Mouse (Mus musculus): ENCODE results near the gene Wdr35. TPM values are rescaled to one million over a fixed set of nuclear protein-coding genes. Genes with fewer than 3 reads are reported as not detected.

Wdr35 gene
- 10 to 100 TPM; 41.6 to 45.3 TPM for total RNA-seq (2021)

- DNase-seq (ENCODE audit: extremely low spot score in 1 of 2, low spot score in 1 of 2): peak; percentile 82 to 85
These were observed at the start of gene Wdr35 for GRCm38 (mm10) chr12:8973820-8974465. Wdr35 (plus strand) TSS chr12:8973892.

- no peak for DNase-seq (ENCODE audit: extremely low spot score in 1 of 2, low spot score in 1 of 2)
These were observed 46.0 kb upstream of the Wdr35 start for GRCm38 (mm10) chr12:8927652-8928051.

GRCm38 (mm10) chr12:8928766-8929165, 44.9 kb upstream of the Wdr35 start:
- no peak for DNase-seq (ENCODE audit: extremely low spot score in 1 of 2, low spot score in 1 of 2)

- no peak for DNase-seq (ENCODE audit: extremely low spot score in 1 of 2, low spot score in 1 of 2)
These were observed 42.6 kb upstream of the Wdr35 start for GRCm38 (mm10) chr12:8931083-8931482.

GRCm38 (mm10) chr12:8935349-8935748, 38.3 kb upstream of the Wdr35 start:
- DNase-seq (ENCODE audit: extremely low spot score in 1 of 2, low spot score in 1 of 2): no peak

- peak in 1 of 2 experiments; percentile 31 for DNase-seq (ENCODE audit: extremely low spot score in 1 of 2, low spot score in 1 of 2)
These were observed 37.5 kb upstream of the Wdr35 start for GRCm38 (mm10) chr12:8936210-8936609.

- no peak for DNase-seq (ENCODE audit: extremely low spot score in 1 of 2, low spot score in 1 of 2)
These were observed 34.2 kb upstream of the Wdr35 start for GRCm38 (mm10) chr12:8939490-8939889.

- DNase-seq (ENCODE audit: extremely low spot score in 1 of 2, low spot score in 1 of 2): no peak
These were observed 33.4 kb upstream of the Wdr35 start for GRCm38 (mm10) chr12:8940011-8941005.

- no peak for DNase-seq (ENCODE audit: extremely low spot score in 1 of 2, low spot score in 1 of 2)
These were observed 32.5 kb upstream of the Wdr35 start for GRCm38 (mm10) chr12:8941131-8941615.

GRCm38 (mm10) chr12:8941699-8942392, 31.8 kb upstream of the Wdr35 start:
- DNase-seq (ENCODE audit: extremely low spot score in 1 of 2, low spot score in 1 of 2): no peak

- DNase-seq (ENCODE audit: extremely low spot score in 1 of 2, low spot score in 1 of 2): no peak
These were observed 26.5 kb upstream of the Wdr35 start for GRCm38 (mm10) chr12:8947163-8947562.

- DNase-seq (ENCODE audit: extremely low spot score in 1 of 2, low spot score in 1 of 2): peak in 1 of 2 experiments; percentile 31
These were observed 25.8 kb upstream of the Wdr35 start, which contains the start of gene Matn3 for GRCm38 (mm10) chr12:8947714-8948464. Matn3 (plus strand) TSS chr12:8947929.

- DNase-seq (ENCODE audit: extremely low spot score in 1 of 2, low spot score in 1 of 2): no peak
These were observed 20.6 kb upstream of the Wdr35 start for GRCm38 (mm10) chr12:8953136-8953535.

- no peak for DNase-seq (ENCODE audit: extremely low spot score in 1 of 2, low spot score in 1 of 2)
These were observed 19.5 kb upstream of the Wdr35 start for GRCm38 (mm10) chr12:8954161-8954561.

GRCm38 (mm10) chr12:8961607-8962316, 11.9 kb upstream of the Wdr35 start:
- no peak for DNase-seq (ENCODE audit: extremely low spot score in 1 of 2, low spot score in 1 of 2)

- DNase-seq (ENCODE audit: extremely low spot score in 1 of 2, low spot score in 1 of 2): no peak
These were observed 3.9 kb upstream of the Wdr35 start for GRCm38 (mm10) chr12:8969828-8970227.

GRCm38 (mm10) chr12:8975076-8975475, 1.4 kb downstream of the Wdr35 start:
- DNase-seq (ENCODE audit: extremely low spot score in 1 of 2, low spot score in 1 of 2): no peak

- no peak for DNase-seq (ENCODE audit: extremely low spot score in 1 of 2, low spot score in 1 of 2)
These were observed 19.5 kb downstream of the Wdr35 start for GRCm38 (mm10) chr12:8993231-8993630.

GRCm38 (mm10) chr12:8998318-8998717, 24.6 kb downstream of the Wdr35 start:
- no peak for DNase-seq (ENCODE audit: extremely low spot score in 1 of 2, low spot score in 1 of 2)

Measured in layer of hippocampus, postnatal 25 days (tissue).